Mouse (Mus musculus) cerebellum, adult 2 months (tissue): ENCODE results near the gene Tespa1. TPM values are rescaled to one million over a fixed set of nuclear protein-coding genes. Genes with fewer than 3 reads are reported as not detected.
"Not testable (repeated sequence)": the region's sequence is repeated elsewhere in the genome, so short reads cannot be mapped to it uniquely, and the experiment has no call there.

Experiments used
- DNase-seq, 2 experiments: peaks; one replicate each; pipeline ENCODE4 v3.0.0; 2021
- H3K27ac ChIP-seq: fragments of 200-500 bp; 2 replicates; pipeline ENCODE4 v1.5.1; 2012; ENCODE audit warnings: low read length, control low read depth, inconsistent platforms; ENCODE audit not compliant: insufficient read depth
- H3K27me3 ChIP-seq: fragments of 200-500 bp; 2 replicates; pipeline ENCODE4 v1.6.1; 2012; ENCODE audit warnings: inconsistent platforms, mild to moderate bottlenecking, low read length, moderate library complexity; ENCODE audit not compliant: control insufficient read depth, insufficient read depth
- H3K4me1 ChIP-seq: fragments of 200-500 bp; 2 replicates; pipeline ENCODE4 v1.6.1; 2011; ENCODE audit warnings: low read length; ENCODE audit not compliant: control insufficient read depth, insufficient read depth
- H3K4me3 ChIP-seq: fragments of 200-500 bp; replicated peaks from 2 replicates; pipeline ENCODE3; 2011; ENCODE audit warnings: mild to moderate bottlenecking, low read depth, low read length, control low read depth; ENCODE audit not compliant: insufficient read depth
- CTCF ChIP-seq: fragments of 200-500 bp; IDR thresholded peaks from 2 replicates; pipeline ENCODE4 v1.5.1; 2011; ENCODE audit warnings: low read depth, mild to moderate bottlenecking, control low read depth, low read length, moderate library complexity, borderline replicate concordance; ENCODE audit not compliant: insufficient read depth
- POLR2A ChIP-seq: fragments of 200-500 bp; IDR thresholded peaks from 2 replicates; pipeline ENCODE4 v1.6.1; 2011; ENCODE audit warnings: low read length, control low read depth, borderline replicate concordance; ENCODE audit not compliant: insufficient read depth
- WGBS: fragments of 180-500 bp; shearing (Covaris S2); methylation state at CpG from one replicate; pipeline ENCODE4 v1.1.7; 2018; 5-methylcytosine and 5-hydroxymethylcytosine counted together
- polyA plus RNA-seq: library from polyadenylated mRNA; depleted of rRNA; stranded (reverse); fragments of >200 nt; gene quantifications from 2 replicates; pipeline ENCODE4 v1.2.3, GENCODE M21; 2012; rRNA removed

Gene Tespa1
- 0.06 and 0.11 TPM in 2 replicates for polyA plus RNA-seq

DNA sequence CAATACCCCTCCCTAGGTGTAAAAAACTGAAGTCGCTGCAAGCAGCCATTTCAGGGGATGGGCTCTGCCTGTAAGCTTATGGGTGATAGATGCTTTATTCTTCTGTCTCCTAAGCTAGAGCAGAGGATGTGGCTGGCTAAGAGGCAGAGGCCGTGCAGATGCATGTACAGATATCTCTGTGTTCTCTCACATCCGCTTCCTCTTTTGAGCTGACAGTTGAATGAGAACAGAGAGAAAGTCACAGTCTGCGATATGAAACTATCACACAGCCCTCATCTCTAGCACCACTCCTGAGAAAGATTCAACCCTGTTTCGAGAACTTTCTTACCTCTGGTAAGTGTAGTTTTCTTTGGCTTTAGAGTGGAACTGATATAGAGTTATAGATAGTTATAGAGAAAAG lies at the start of gene Tespa1:
Tespa1 (plus strand) TSS at position 234 of the 400 bp plus-strand sequence.
- Histone ChIP-seq H3K27me3 (no peaks in the 10 kb centered on the region), H3K27ac (no peak within 1 kb of the TSS), H3K4me3 (no peak within 1 kb of the TSS), H3K4me1 (no peaks in the 10 kb centered on the region)
- TF ChIP-seq CTCF (no peak), POLR2A (no peak)
- DNase-seq, result no peak
- 87% methylated on average over 5 of the region's 5 CpGs for WGBS

DNA sequence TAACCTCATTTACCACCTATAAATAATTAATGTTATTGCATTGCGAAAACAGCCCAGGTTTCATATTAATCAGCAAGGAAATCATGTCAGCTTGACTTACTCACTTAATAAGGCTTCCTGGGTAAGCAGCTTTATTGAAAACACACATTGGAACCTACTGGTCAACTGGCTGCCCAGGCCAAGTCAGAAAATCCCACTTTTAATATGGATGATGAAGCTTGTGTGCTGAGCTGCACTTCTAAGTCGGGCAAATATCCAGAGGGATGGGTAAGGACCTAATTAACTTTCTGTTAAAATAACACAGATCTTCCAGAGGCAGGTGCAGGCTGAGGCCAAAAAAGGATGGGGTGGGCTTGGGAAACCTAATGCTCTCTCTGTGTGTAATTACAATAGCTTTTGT lies 46.9 kb upstream of the Tespa1 start:
- WGBS, result 52% methylated on average over 2 of the region's 2 CpGs
- no peak for DNase-seq
- Histone ChIP-seq H3K4me3 (no peak overlapping the region), H3K27ac (no peak overlapping the region), H3K4me1 (no peaks in the 10 kb centered on the region), H3K27me3 (no peaks in the 10 kb centered on the region)
- TF ChIP-seq POLR2A, result no peak
- no peak for TF ChIP-seq CTCF

DNA sequence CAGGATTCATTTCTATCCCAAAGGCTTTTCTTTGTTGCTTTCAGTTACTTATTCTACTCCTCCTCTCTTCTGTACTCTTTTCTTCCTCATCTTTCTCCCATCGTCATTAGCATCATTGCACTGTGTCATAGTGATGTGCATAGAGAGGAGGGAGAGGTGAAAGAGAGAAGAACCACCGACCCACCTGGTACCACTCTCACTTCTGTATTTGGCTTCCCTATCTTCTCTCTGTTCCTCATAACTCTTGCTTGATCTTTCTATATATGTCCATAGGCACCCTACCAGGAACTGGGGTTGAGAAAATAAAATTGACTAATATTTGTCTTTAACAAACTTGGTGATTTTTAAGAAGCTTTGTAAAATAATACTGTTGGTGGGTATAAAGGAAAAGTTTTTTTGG lies 46.2 kb upstream of the Tespa1 start:
- Histone ChIP-seq H3K4me1 (no peaks in the 10 kb centered on the region), H3K27ac (no peak overlapping the region), H3K4me3 (no peak overlapping the region), H3K27me3 (no peaks in the 10 kb centered on the region)
- DNase-seq, result no peak
- no peak for TF ChIP-seq CTCF
- TF ChIP-seq POLR2A, result no peak
- 69% methylated on average over 2 of the region's 2 CpGs for WGBS

DNA sequence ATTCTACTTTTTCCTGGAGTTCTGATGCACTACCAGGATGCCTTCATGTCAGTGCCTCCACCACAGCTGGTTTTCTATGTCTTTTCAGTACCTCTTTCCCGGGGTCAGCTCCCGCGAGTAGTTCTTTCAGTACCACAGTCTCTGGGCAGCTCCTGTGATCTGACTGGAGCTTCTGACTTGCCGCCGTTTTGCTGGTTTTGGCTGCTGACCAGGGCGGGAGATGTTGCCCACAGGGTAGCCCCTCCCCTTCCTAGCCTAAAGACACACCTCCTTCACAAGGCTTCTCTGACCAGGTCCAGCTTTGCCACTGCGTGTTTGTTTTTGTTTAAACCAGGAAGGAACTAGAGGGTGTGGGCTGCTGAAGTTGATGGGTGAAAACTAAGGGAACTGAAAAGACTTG lies 42.6 kb upstream of the Tespa1 start, which contains the start of gene Neurod4:
Neurod4 (minus strand) TSS at position 175 of the 400 bp plus-strand sequence.
- no peak for TF ChIP-seq CTCF
- TF ChIP-seq POLR2A, result no peak
- Histone ChIP-seq H3K27ac (no peak within 1 kb of the TSS), H3K27me3 (no peaks in the 10 kb centered on the region), H3K4me1 (no peaks in the 10 kb centered on the region), H3K4me3 (no peak within 1 kb of the TSS)
- no peak for DNase-seq
- WGBS, result 1% methylated on average over 7 of the region's 7 CpGs

DNA sequence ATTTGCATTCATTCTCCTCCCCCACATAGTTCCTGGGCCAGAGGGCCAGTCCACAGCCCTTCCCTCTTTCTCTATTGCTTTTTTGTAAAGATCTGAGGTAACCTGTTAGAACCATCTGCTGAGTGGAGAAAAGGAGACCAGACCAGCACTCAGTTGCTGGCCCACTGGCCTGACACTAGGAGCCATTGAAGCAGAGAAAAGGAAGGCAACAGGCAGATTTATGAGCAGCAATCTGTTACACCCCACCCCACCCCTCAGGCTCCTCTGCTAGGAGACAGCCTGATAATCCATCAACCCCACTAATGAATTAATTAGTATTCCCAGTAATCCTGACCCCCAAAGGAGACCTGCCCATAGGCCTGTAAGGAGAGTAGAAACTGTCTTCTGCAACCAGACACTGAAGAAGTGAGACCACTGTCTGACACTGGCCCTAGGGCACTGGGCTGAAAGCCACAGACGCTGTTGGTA lies 40.7 kb upstream of the Tespa1 start:
- Histone ChIP-seq H3K27ac (no peak overlapping the region), H3K4me1 (no peaks in the 10 kb centered on the region), H3K4me3 (no peak overlapping the region), H3K27me3 (no peaks in the 10 kb centered on the region)
- 30% methylated on average over 1 of the region's 1 CpGs for WGBS
- DNase-seq, result no peak
- TF ChIP-seq CTCF (no peak), POLR2A (no peak)

DNA sequence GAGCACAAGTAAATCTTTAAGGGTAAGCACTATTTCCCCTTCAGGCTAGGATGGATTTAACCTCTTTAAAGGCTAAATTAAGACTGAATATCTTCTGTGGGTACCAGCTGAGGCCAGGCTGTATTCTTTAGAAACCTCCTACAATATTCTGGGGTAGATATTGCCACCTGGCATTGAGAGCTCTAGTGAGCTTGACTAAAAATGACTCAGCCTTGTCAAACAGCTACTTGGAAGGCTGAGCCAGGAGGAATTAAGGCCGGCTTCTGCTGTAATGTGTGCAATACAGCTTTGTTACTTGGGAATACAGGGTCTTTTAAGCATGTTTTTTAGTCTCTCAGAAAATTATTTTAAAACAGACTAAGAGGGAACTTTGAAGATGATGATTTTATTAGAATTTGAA lies 35.5 kb upstream of the Tespa1 start:
- Histone ChIP-seq H3K27ac (no peak overlapping the region), H3K4me3 (no peak overlapping the region), H3K4me1 (no peaks in the 10 kb centered on the region), H3K27me3 (no peaks in the 10 kb centered on the region)
- WGBS, result 43% methylated on average over 1 of the region's 1 CpGs
- no peak for DNase-seq
- TF ChIP-seq CTCF (no peak), POLR2A (no peak)

DNA sequence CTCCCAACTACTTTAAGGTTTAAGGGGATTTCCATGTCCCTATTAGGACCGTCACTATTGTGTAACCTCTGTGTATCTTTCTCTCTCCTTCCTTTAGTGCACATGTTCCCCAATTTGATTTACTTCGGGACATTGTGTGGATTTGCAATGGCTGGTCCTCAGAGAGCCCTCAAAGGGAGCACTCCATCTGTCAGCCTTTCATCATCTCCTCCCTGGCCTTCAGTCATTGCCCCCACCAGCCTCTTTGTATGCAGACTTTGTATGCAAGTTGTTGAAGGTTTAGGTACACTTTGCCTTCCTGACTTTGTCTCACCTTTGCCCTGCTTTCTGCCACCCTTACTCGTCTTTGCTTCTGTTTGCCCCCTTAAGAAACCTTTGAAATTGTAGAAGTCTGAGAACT lies 34.7 kb upstream of the Tespa1 start:
- TF ChIP-seq CTCF, result no peak
- TF ChIP-seq POLR2A, result no peak
- no peaks in the 10 kb centered on the region for H3K27me3 ChIP-seq
- no peak for DNase-seq
- no peaks in the 10 kb centered on the region for H3K4me1 ChIP-seq
- no peak overlapping the region for H3K4me3 ChIP-seq
- 63% methylated on average over 3 of the region's 3 CpGs for WGBS
- no peak overlapping the region for H3K27ac ChIP-seq

DNA sequence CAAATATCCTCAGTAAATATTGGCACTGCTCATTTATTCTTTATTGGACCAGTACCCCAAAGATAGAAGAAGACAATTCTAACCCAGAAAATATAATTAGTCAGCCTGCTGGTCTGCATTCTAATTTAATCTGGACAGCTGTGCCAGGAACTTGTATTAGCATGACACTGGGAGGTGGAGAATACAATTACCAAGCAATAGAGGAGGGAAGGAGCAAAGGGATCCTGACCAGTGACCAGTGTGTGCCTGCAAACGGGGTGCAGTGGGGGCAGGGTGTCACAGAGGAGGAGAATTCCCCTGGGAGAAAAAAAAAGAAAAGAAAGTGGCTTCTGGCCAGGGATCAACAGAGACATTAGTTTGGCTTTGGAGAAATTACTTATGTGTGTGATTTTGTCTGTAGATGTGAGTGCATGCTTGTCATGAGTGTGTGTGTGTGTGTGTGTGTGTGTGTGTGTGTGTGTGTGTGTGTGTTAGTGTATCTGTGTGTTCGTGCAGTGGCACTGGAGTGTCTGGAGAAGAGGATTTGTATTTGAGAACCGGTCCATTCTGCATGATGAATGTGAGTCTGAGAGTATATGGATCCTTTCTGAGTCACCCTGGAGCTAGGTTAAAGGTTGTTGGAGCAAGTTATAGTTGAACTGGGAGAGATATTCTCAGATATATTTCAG lies 28.8 kb upstream of the Tespa1 start:
- Histone ChIP-seq H3K27me3 (no peaks in the 10 kb centered on the region), H3K4me3 (no peak overlapping the region), H3K27ac (no peak overlapping the region), H3K4me1 (no peaks in the 10 kb centered on the region)
- WGBS, result 23% methylated on average over 3 of the region's 3 CpGs
- TF ChIP-seq POLR2A (no peak), CTCF (no peak)
- DNase-seq, result no peak

DNA sequence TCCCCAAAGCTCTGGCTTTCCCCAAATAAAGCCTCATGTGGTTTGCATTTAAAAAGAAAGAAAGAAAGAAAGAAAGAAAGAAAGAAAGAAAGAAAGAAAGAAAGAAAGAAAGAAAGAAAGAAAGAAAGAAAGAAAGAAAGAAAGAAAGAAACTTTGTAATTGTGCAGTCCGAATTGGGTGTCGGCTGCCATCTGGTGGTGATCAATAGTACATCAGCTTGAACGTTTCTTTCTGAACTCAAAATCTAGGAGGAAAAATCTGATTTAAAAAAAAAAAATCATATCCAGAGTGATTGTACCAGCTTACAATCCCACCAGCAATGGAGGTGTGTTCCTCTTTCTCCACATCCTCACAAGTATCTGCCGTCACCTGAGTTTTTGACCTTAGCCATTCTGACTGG lies 23.9 kb upstream of the Tespa1 start:
- not testable (repeated sequence) for H3K27me3 ChIP-seq, H3K4me3 ChIP-seq, DNase-seq, H3K27ac ChIP-seq, H3K4me1 ChIP-seq
- peak; percentile 39; the same call in 1 of the 2 replicates for TF ChIP-seq CTCF
- WGBS, result 19% methylated on average over 4 of the region's 4 CpGs

DNA sequence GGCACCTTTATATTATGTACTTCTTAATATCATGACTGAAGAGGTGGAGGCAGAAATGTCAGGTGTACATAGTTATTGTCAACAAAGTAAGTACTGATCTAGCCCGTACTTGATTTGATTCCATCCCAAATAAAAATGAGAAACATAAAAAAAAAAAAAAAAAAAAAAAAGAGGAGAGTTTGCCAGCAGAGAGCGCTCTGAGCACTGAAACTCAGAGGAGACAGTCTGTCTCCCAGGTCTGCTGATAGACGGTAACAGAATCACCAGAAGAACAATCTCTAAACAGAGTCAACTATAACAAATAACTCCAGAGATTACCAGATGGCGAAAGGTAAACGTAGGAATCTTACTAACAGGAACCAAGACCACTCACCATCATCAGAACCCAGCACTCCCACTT lies 18.5 kb upstream of the Tespa1 start:
- H3K4me1 ChIP-seq, H3K27ac ChIP-seq, DNase-seq, H3K4me3 ChIP-seq, H3K27me3 ChIP-seq: not testable (repeated sequence)
- WGBS, result 88% methylated on average over 5 of the region's 5 CpGs
